Mouse (Mus musculus) olfactory bulb, adult 2 months (tissue): ENCODE results near the gene Gm17657. TPM values are rescaled to one million over a fixed set of nuclear protein-coding genes. Genes with fewer than 3 reads are reported as not detected.

Experiments
- H3K27ac ChIP-seq: fragments of 200-500 bp; 2 replicates; pipeline ENCODE4 v1.5.1; 2012; ENCODE audit warnings: low read depth, low read length; ENCODE audit not compliant: insufficient read depth
- H3K4me1 ChIP-seq: fragments of 200-500 bp; 2 replicates; pipeline ENCODE4 v1.6.1; 2012; ENCODE audit warnings: low read length; ENCODE audit not compliant: control insufficient read depth, insufficient read depth
- H3K4me3 ChIP-seq: fragments of 200-500 bp; 2 replicates; pipeline ENCODE4 v1.5.1; 2012; ENCODE audit warnings: mild to moderate bottlenecking, low read depth, low read length, moderate library complexity; ENCODE audit not compliant: insufficient read depth
- CTCF ChIP-seq: fragments of 200-500 bp; IDR thresholded peaks from 2 replicates; pipeline ENCODE4 v1.5.1; 2012; ENCODE audit warnings: low read depth, mild to moderate bottlenecking, low read length, moderate library complexity; ENCODE audit not compliant: insufficient read depth
- POLR2A ChIP-seq: fragments of 200-500 bp; IDR thresholded peaks from 2 replicates; pipeline ENCODE4 v1.6.1; 2012; ENCODE audit warnings: mild to moderate bottlenecking, low read depth, low read length, moderate library complexity; ENCODE audit not compliant: insufficient read depth
- WGBS: fragments of 180-500 bp; shearing (Covaris S2); methylation state at CpG from one replicate; pipeline ENCODE4 v1.1.7; 2018; 5-methylcytosine and 5-hydroxymethylcytosine counted together
- polyA plus RNA-seq: library from polyadenylated mRNA; stranded (reverse); fragments of >200 nt; gene quantifications from 2 replicates; pipeline ENCODE4 v1.2.4, GENCODE M21; 2012; ENCODE audit warnings: low replicate concordance; ENCODE audit not compliant: missing spikeins, insufficient read depth, insufficient read length

The Gm17657 gene
- polyA plus RNA-seq: not detected in 2 replicates

GRCm38 (mm10) chr17:29549543-29550428 is at the start of gene Gm17657, which contains the start of gene Tbc1d22b:
Gm17657 (minus strand) TSS chr17:29549638.
Tbc1d22b (plus strand) TSS chr17:29549785.
- no peak for TF ChIP-seq CTCF
- TF ChIP-seq POLR2A: peak; percentile 79; the same call in 1 of the 2 replicates
- H3K27ac ChIP-seq: no peak within 1 kb of the TSS

GRCm38 (mm10) chr17:29599051-29599450 is 49.6 kb upstream of the Gm17657 start:
- WGBS: 93% methylated on average over 14 of the region's 14 CpGs
- Histone ChIP-seq H3K4me1 (no peaks in the 10 kb centered on the region), H3K4me3 (no peak overlapping the region), H3K27ac (no peak overlapping the region)
- TF ChIP-seq POLR2A (no peak), CTCF (no peak)

More at GRCm38 (mm10) chr17:29549543-29550428, at the start of gene Gm17657, which contains the start of gene Tbc1d22b:
- peaks cover 5% of the 10 kb centered on the region for H3K4me1 ChIP-seq
- peak within 1 kb of the TSS; percentile 64 for H3K4me3 ChIP-seq
- under 1% methylated on average over 44 of the region's 44 CpGs for WGBS

- Histone ChIP-seq H3K27ac (no peak overlapping the region), H3K4me1 (no peaks in the 10 kb centered on the region), H3K4me3 (no peak overlapping the region)
- WGBS: 88% methylated on average over 13 of the region's 13 CpGs
- TF ChIP-seq CTCF: no peak
- no peak for TF ChIP-seq POLR2A
Measured at GRCm38 (mm10) chr17:29596771-29597132, 47.3 kb upstream of the Gm17657 start.

- Histone ChIP-seq H3K27ac (no peak overlapping the region), H3K4me1 (no peaks in the 10 kb centered on the region), H3K4me3 (no peak overlapping the region)
- TF ChIP-seq POLR2A: no peak
- no peak for TF ChIP-seq CTCF
- WGBS: 84% methylated on average over 15 of the region's 15 CpGs
Measured at GRCm38 (mm10) chr17:29595891-29596770, 46.7 kb upstream of the Gm17657 start.

- Histone ChIP-seq H3K27ac (no peak overlapping the region), H3K4me1 (no peaks in the 10 kb centered on the region), H3K4me3 (no peak overlapping the region)
- WGBS: 70% methylated on average over 11 of the region's 11 CpGs
- TF ChIP-seq POLR2A (no peak), CTCF (no peak)
Measured at GRCm38 (mm10) chr17:29589221-29589898, 39.9 kb upstream of the Gm17657 start.

- Histone ChIP-seq H3K4me3 (no peak overlapping the region), H3K4me1 (no peaks in the 10 kb centered on the region), H3K27ac (no peak overlapping the region)
- TF ChIP-seq CTCF (no peak), POLR2A (no peak)
- WGBS: 90% methylated on average over 9 of the region's 9 CpGs
Measured at GRCm38 (mm10) chr17:29586921-29587320, 37.5 kb upstream of the Gm17657 start.

- TF ChIP-seq CTCF (no peak), POLR2A (no peak)
- 85% methylated on average over 6 of the region's 6 CpGs for WGBS
- H3K4me3 ChIP-seq: no peak overlapping the region
- no peak overlapping the region for H3K27ac ChIP-seq
- H3K4me1 ChIP-seq: no peaks in the 10 kb centered on the region
Measured at GRCm38 (mm10) chr17:29585446-29585845, 36.0 kb upstream of the Gm17657 start.

GRCm38 (mm10) chr17:29584737-29585136 is 35.3 kb upstream of the Gm17657 start:
- Histone ChIP-seq H3K27ac (no peak overlapping the region), H3K4me1 (no peaks in the 10 kb centered on the region), H3K4me3 (no peak overlapping the region)
- 61% methylated on average over 3 of the region's 3 CpGs for WGBS
- no peak for TF ChIP-seq CTCF
- no peak for TF ChIP-seq POLR2A

GRCm38 (mm10) chr17:29584306-29584705 is 34.9 kb upstream of the Gm17657 start:
- no peak for TF ChIP-seq POLR2A
- TF ChIP-seq CTCF: no peak
- Histone ChIP-seq H3K4me3 (no peak overlapping the region), H3K27ac (no peak overlapping the region), H3K4me1 (no peaks in the 10 kb centered on the region)
- WGBS: 68% methylated on average over 5 of the region's 5 CpGs
